Mouse (Mus musculus) left cerebral cortex, adult 18-20 months (tissue): ENCODE results near the gene Alg6. TPM values are rescaled to one million over a fixed set of nuclear protein-coding genes. Genes with fewer than 3 reads are reported as not detected.

Source experiments
- total RNA-seq, 2 experiments: library from RNA; stranded (reverse); gene quantifications; 2 replicates each; pipeline ENCODE4 v1.2.3; 2021

The Alg6 gene
- total RNA-seq, 2 experiments from 2014 or later: 9.0 to 13.9 TPM

Other genes starting within 250 kb of the Alg6 start
- not detected for gene Foxd3, start 59.4 kb upstream of the Alg6 start, total RNA-seq
- 1 to 10 TPM; 3.3 to 5.4 TPM for gene Efcab7, start 113.5 kb downstream of the Alg6 start, total RNA-seq
- 10 to 100 TPM; 54.8 to 55.3 TPM for gene Pgm1, start 213.8 kb downstream of the Alg6 start, total RNA-seq
- 1 to 10 TPM; 3.3 to 5.6 TPM for gene Itgb3bp, start 214.1 kb downstream of the Alg6 start, total RNA-seq